Mouse (Mus musculus): Measurements from ENCODE around the gene Rbms3. TPM values are rescaled to one million over a fixed set of nuclear protein-coding genes. Genes with fewer than 3 reads are reported as not detected.

The Rbms3 gene
- polyA plus RNA-seq, 1 experiment from 2014 or later = 13.1 TPM

- Histone ChIP-seq H3K36me3 (ENCODE audit: control insufficient read depth, insufficient read depth) (no peaks in the 10 kb centered on the region), H3K9ac (ENCODE audit: low read depth, low read length) (no peak overlapping the region), H3K4me2 (replicated peaks; ENCODE audit: low read depth) (no peak overlapping the region), H3K27ac (ENCODE audit: low read depth, low read length) (no peak overlapping the region), H3K4me1 (replicated peaks; ENCODE audit: control insufficient read depth, insufficient read depth, low read length) (no peaks in the 10 kb centered on the region), H3K27me3 (replicated peaks; ENCODE audit: control insufficient read depth, insufficient read depth, low read length) (no peaks in the 10 kb centered on the region), H3K9me3 (ENCODE audit: control insufficient read depth) (no peaks in the 10 kb centered on the region), H3K4me3 (ENCODE audit: low read depth, low read length) (no peak overlapping the region)
- no peak for ATAC-seq
- TF ChIP-seq CTCF (IDR thresholded peaks at IDR 0.05; ENCODE audit: low read depth) = no peak
- 73% methylated on average over 3 of the region's 3 CpGs for WGBS
Observed at GRCm38 (mm10) chr9:116855744-116856143, 774.0 kb downstream of the Rbms3 start.

GRCm38 (mm10) chr9:116848905-116849304 lies 780.8 kb downstream of the Rbms3 start:
- no peak for ATAC-seq
- peak; percentile 46 for TF ChIP-seq CTCF (IDR thresholded peaks at IDR 0.05; ENCODE audit: low read depth)
- H3K4me1 ChIP-seq (replicated peaks; ENCODE audit: control insufficient read depth, insufficient read depth, low read length) = no peaks in the 10 kb centered on the region
- H3K9me3 ChIP-seq (ENCODE audit: control insufficient read depth) = no peaks in the 10 kb centered on the region
- H3K27ac ChIP-seq (ENCODE audit: low read depth, low read length) = no peak overlapping the region
- H3K36me3 ChIP-seq (ENCODE audit: control insufficient read depth, insufficient read depth) = no peaks in the 10 kb centered on the region
- no peak overlapping the region for H3K4me3 ChIP-seq (ENCODE audit: low read depth, low read length)
- no peak overlapping the region for H3K9ac ChIP-seq (ENCODE audit: low read depth, low read length)
- no peaks in the 10 kb centered on the region for H3K27me3 ChIP-seq (replicated peaks; ENCODE audit: control insufficient read depth, insufficient read depth, low read length)
- H3K4me2 ChIP-seq (replicated peaks; ENCODE audit: low read depth) = no peak overlapping the region
- WGBS = 88% methylated on average over 4 of the region's 4 CpGs

GRCm38 (mm10) chr9:116848166-116848565 lies 781.5 kb downstream of the Rbms3 start:
- no peaks in the 10 kb centered on the region for H3K27me3 ChIP-seq (replicated peaks; ENCODE audit: control insufficient read depth, insufficient read depth, low read length)
- no peaks in the 10 kb centered on the region for H3K36me3 ChIP-seq (ENCODE audit: control insufficient read depth, insufficient read depth)
- H3K4me2 ChIP-seq (replicated peaks; ENCODE audit: low read depth) = no peak overlapping the region
- H3K9me3 ChIP-seq (ENCODE audit: control insufficient read depth) = no peaks in the 10 kb centered on the region
- ATAC-seq = no peak
- no peak overlapping the region for H3K27ac ChIP-seq (ENCODE audit: low read depth, low read length)
- H3K4me3 ChIP-seq (ENCODE audit: low read depth, low read length) = no peak overlapping the region
- 53% methylated on average over 10 of the region's 10 CpGs for WGBS
- H3K9ac ChIP-seq (ENCODE audit: low read depth, low read length) = no peak overlapping the region
- no peaks in the 10 kb centered on the region for H3K4me1 ChIP-seq (replicated peaks; ENCODE audit: control insufficient read depth, insufficient read depth, low read length)
- TF ChIP-seq CTCF (IDR thresholded peaks at IDR 0.05; ENCODE audit: low read depth) = no peak

- Histone ChIP-seq H3K27me3 (replicated peaks; ENCODE audit: control insufficient read depth, insufficient read depth, low read length) (no peaks in the 10 kb centered on the region), H3K4me3 (ENCODE audit: low read depth, low read length) (no peak overlapping the region), H3K4me1 (replicated peaks; ENCODE audit: control insufficient read depth, insufficient read depth, low read length) (no peaks in the 10 kb centered on the region), H3K27ac (ENCODE audit: low read depth, low read length) (no peak overlapping the region), H3K36me3 (ENCODE audit: control insufficient read depth, insufficient read depth) (no peaks in the 10 kb centered on the region), H3K9ac (ENCODE audit: low read depth, low read length) (no peak overlapping the region), H3K9me3 (ENCODE audit: control insufficient read depth) (no peaks in the 10 kb centered on the region), H3K4me2 (replicated peaks; ENCODE audit: low read depth) (no peak overlapping the region)
- 54% methylated on average over 7 of the region's 7 CpGs for WGBS
- no peak for TF ChIP-seq CTCF (IDR thresholded peaks at IDR 0.05; ENCODE audit: low read depth)
- ATAC-seq = 0 out of 2 replicates have a peak, but pooled peaks have one; percentile 41
Observed at GRCm38 (mm10) chr9:116847241-116848135, 782.2 kb downstream of the Rbms3 start.

- no peak overlapping the region for H3K27ac ChIP-seq (ENCODE audit: low read depth, low read length)
- H3K4me1 ChIP-seq (replicated peaks; ENCODE audit: control insufficient read depth, insufficient read depth, low read length) = no peaks in the 10 kb centered on the region
- no peak overlapping the region for H3K4me3 ChIP-seq (ENCODE audit: low read depth, low read length)
- no peak for TF ChIP-seq CTCF (IDR thresholded peaks at IDR 0.05; ENCODE audit: low read depth)
- H3K27me3 ChIP-seq (replicated peaks; ENCODE audit: control insufficient read depth, insufficient read depth, low read length) = no peaks in the 10 kb centered on the region
- no peaks in the 10 kb centered on the region for H3K9me3 ChIP-seq (ENCODE audit: control insufficient read depth)
- H3K36me3 ChIP-seq (ENCODE audit: control insufficient read depth, insufficient read depth) = no peaks in the 10 kb centered on the region
- H3K9ac ChIP-seq (ENCODE audit: low read depth, low read length) = no peak overlapping the region
- ATAC-seq = no peak
- no peak overlapping the region for H3K4me2 ChIP-seq (replicated peaks; ENCODE audit: low read depth)
- WGBS = 49% methylated on average over 8 of the region's 8 CpGs
Observed at GRCm38 (mm10) chr9:116834949-116835348, 794.8 kb downstream of the Rbms3 start.

GRCm38 (mm10) chr9:116833677-116834076 lies 796.0 kb downstream of the Rbms3 start:
- Histone ChIP-seq H3K9ac (ENCODE audit: low read depth, low read length) (no peak overlapping the region), H3K4me3 (ENCODE audit: low read depth, low read length) (no peak overlapping the region), H3K4me1 (replicated peaks; ENCODE audit: control insufficient read depth, insufficient read depth, low read length) (no peaks in the 10 kb centered on the region), H3K36me3 (ENCODE audit: control insufficient read depth, insufficient read depth) (no peaks in the 10 kb centered on the region), H3K27ac (ENCODE audit: low read depth, low read length) (no peak overlapping the region), H3K27me3 (replicated peaks; ENCODE audit: control insufficient read depth, insufficient read depth, low read length) (no peaks in the 10 kb centered on the region), H3K4me2 (replicated peaks; ENCODE audit: low read depth) (no peak overlapping the region), H3K9me3 (ENCODE audit: control insufficient read depth) (no peaks in the 10 kb centered on the region)
- TF ChIP-seq CTCF (IDR thresholded peaks at IDR 0.05; ENCODE audit: low read depth) = no peak
- WGBS = 89% methylated on average over 7 of the region's 7 CpGs
- ATAC-seq = no peak
